Mouse (Mus musculus) CH12.LX (cell line): Measurements from ENCODE around the gene Mmadhc. TPM values are rescaled to one million over a fixed set of nuclear protein-coding genes. Genes with fewer than 3 reads are reported as not detected.

Experiments used
- DNase-seq: peaks from one replicate; pipeline ENCODE4 v3.0.0-alpha.2; 2013; ENCODE audit errors: extremely low read depth
- H3K27ac ChIP-seq: 2 replicates; pipeline ENCODE4 v1.5.1; 2012; ENCODE audit warnings: low read depth, mild to moderate bottlenecking, control low read depth, moderate library complexity; ENCODE audit not compliant: insufficient read depth
- H3K27me3 ChIP-seq: replicated peaks from 2 replicates; pipeline ENCODE3; 2012; ENCODE audit warnings: inconsistent platforms
- H3K36me3 ChIP-seq, 2 experiments: replicated peaks in 1 of 2; 2 replicates each; pipeline versions ENCODE3 to v1.6.1; 2012; ENCODE audit warnings: inconsistent platforms in 1 of 2, low read length in 1 of 2, mild to moderate bottlenecking in 1 of 2, mixed read lengths in 1 of 2, moderate library complexity in 1 of 2; ENCODE audit not compliant: control insufficient read depth in 1 of 2, insufficient read depth in 1 of 2
- H3K4me1 ChIP-seq, 2 experiments: 2 replicates each; pipeline ENCODE4 v1.6.1; 2012; ENCODE audit warnings: inconsistent platforms in 1 of 2, moderate library complexity in 1 of 2; ENCODE audit not compliant: insufficient read depth in 2 of 2, control insufficient read depth in 1 of 2
- H3K4me2 ChIP-seq: 2 replicates; pipeline ENCODE4 v1.6.1; 2012; ENCODE audit warnings: low read depth, mild to moderate bottlenecking, control low read depth; ENCODE audit not compliant: poor library complexity, insufficient read depth, severe bottlenecking
- H3K4me3 ChIP-seq, 3 experiments: fragments of 150-350 bp in 1 of 3; sonication (generic) in 1 of 3; replicated peaks in 1 of 3; 2 replicates each; pipeline versions ENCODE3 to v1.5.1; 2011 to 2012; ENCODE audit warnings: low read depth in 2 of 3, low read length in 2 of 3, mild to moderate bottlenecking in 2 of 3, moderate library complexity in 2 of 3, control low read depth in 1 of 3, improper control_type of control experiment in 1 of 3, inconsistent platforms in 1 of 3, mixed read lengths in 1 of 3; ENCODE audit not compliant: poor library complexity in 1 of 3
- H3K79me2 ChIP-seq: replicated peaks from 2 replicates; pipeline ENCODE4 v1.6.1; 2012; ENCODE audit warnings: mild to moderate bottlenecking, moderate library complexity; ENCODE audit not compliant: control insufficient read depth, poor library complexity, insufficient read depth, severe bottlenecking; ENCODE audit errors: extremely low read depth
- H3K9ac ChIP-seq: 2 replicates; pipeline ENCODE4 v1.6.1; 2012; ENCODE audit warnings: low read depth, mild to moderate bottlenecking, control low read depth, moderate library complexity; ENCODE audit not compliant: insufficient read depth
- H3K9me3 ChIP-seq: replicated peaks from 2 replicates; pipeline ENCODE3; 2012; ENCODE audit warnings: low read length, inconsistent platforms, mixed read lengths
- CTCF ChIP-seq, 2 experiments: IDR thresholded peaks in 1 of 2; conservative IDR thresholded peaks in 1 of 2; 2 replicates each; pipeline ENCODE4 v1.5.1; 2011 to 2012; ENCODE audit warnings: low read depth in 2 of 2, low read length in 2 of 2, improper control_type of control experiment in 1 of 2, inconsistent platforms in 1 of 2, mild to moderate bottlenecking in 1 of 2, moderate library complexity in 1 of 2
- E2F4 ChIP-seq: IDR thresholded peaks from 2 replicates; pipeline ENCODE4 v1.6.1; 2011; ENCODE audit warnings: low read depth, low read length, improper control_type of control experiment; ENCODE audit not compliant: insufficient replicate concordance
- ETS1 ChIP-seq: conservative IDR thresholded peaks from 2 replicates; pipeline ENCODE4 v1.6.1; 2012; ENCODE audit warnings: low read depth, mild to moderate bottlenecking, inconsistent platforms, low read length, improper control_type of control experiment, moderate library complexity
- GABPA ChIP-seq: IDR thresholded peaks from 2 replicates; pipeline ENCODE4 v1.6.1; 2012; ENCODE audit warnings: low read depth, low read length, improper control_type of control experiment, inconsistent platforms; ENCODE audit not compliant: insufficient replicate concordance
- IRF4 ChIP-seq: IDR thresholded peaks from 2 replicates; pipeline ENCODE4 v1.6.1; 2014; ENCODE audit warnings: low read depth, mild to moderate bottlenecking, inconsistent platforms, low read length, improper control_type of control experiment
- JUN ChIP-seq: IDR thresholded peaks from 2 replicates; pipeline ENCODE4 v1.6.1; 2011; ENCODE audit warnings: low read depth, mild to moderate bottlenecking, low read length, improper control_type of control experiment, moderate library complexity; ENCODE audit not compliant: insufficient read depth
- JUND ChIP-seq: conservative IDR thresholded peaks from 2 replicates; pipeline ENCODE4 v1.6.1; 2011; ENCODE audit warnings: low read depth, low read length, improper control_type of control experiment
- KAT2A ChIP-seq: IDR thresholded peaks from 2 replicates; pipeline ENCODE4 v1.6.1; 2012; ENCODE audit warnings: low read length, improper control_type of control experiment, inconsistent platforms; ENCODE audit not compliant: insufficient replicate concordance
- MAFK ChIP-seq: IDR thresholded peaks from 2 replicates; pipeline ENCODE4 v1.6.1; 2011; ENCODE audit warnings: low read length, improper control_type of control experiment; ENCODE audit not compliant: insufficient replicate concordance
- MAX ChIP-seq: IDR thresholded peaks from 2 replicates; pipeline ENCODE4 v1.6.1; 2011; ENCODE audit warnings: low read length, improper control_type of control experiment
- MAZ ChIP-seq: IDR thresholded peaks from 2 replicates; pipeline ENCODE4 v1.6.1; 2012; ENCODE audit warnings: low read depth, mild to moderate bottlenecking, inconsistent platforms, low read length, improper control_type of control experiment, moderate library complexity
- MXI1 ChIP-seq: IDR thresholded peaks from 2 replicates; pipeline ENCODE4 v1.6.1; 2011; ENCODE audit warnings: mild to moderate bottlenecking, low read depth, low read length, improper control_type of control experiment
- MYC ChIP-seq: IDR thresholded peaks from 2 replicates; pipeline ENCODE4 v1.6.1; 2011; ENCODE audit warnings: low read depth, mild to moderate bottlenecking, improper control_type of control experiment, low read length
- NRF1 ChIP-seq: IDR thresholded peaks from 2 replicates; pipeline ENCODE4 v1.6.1; 2014; ENCODE audit warnings: low read depth, mild to moderate bottlenecking, inconsistent platforms, low read length, improper control_type of control experiment, moderate library complexity
- PAX5 ChIP-seq: IDR thresholded peaks from 2 replicates; pipeline ENCODE4 v1.6.1; 2012; ENCODE audit warnings: low read length, inconsistent platforms, mixed read lengths
- POLR2A ChIP-seq: IDR thresholded peaks from 2 replicates; pipeline ENCODE4 v1.6.1; 2011; ENCODE audit warnings: low read depth, mild to moderate bottlenecking, improper control_type of control experiment, low read length
- RAD21 ChIP-seq: IDR thresholded peaks from 2 replicates; pipeline ENCODE4 v1.6.1; 2011; ENCODE audit warnings: low read depth, mild to moderate bottlenecking, low read length, improper control_type of control experiment, moderate library complexity
- SIN3A ChIP-seq: IDR thresholded peaks from 2 replicates; pipeline ENCODE4 v1.6.1; 2012; ENCODE audit warnings: low read length, improper control_type of control experiment, inconsistent platforms
- TCF12 ChIP-seq: IDR thresholded peaks from 2 replicates; pipeline ENCODE4 v1.6.1; 2014; ENCODE audit warnings: low read depth, mild to moderate bottlenecking, inconsistent platforms, low read length, improper control_type of control experiment
- UBTF ChIP-seq: IDR thresholded peaks from 2 replicates; pipeline ENCODE4 v1.6.1; 2012; ENCODE audit warnings: low read depth, mild to moderate bottlenecking, inconsistent platforms, low read length, improper control_type of control experiment, moderate library complexity
- USF1 ChIP-seq: IDR thresholded peaks from 2 replicates; pipeline ENCODE4 v1.6.1; 2014; ENCODE audit warnings: low read depth, mild to moderate bottlenecking, inconsistent platforms, low read length, improper control_type of control experiment
- ZC3H11A ChIP-seq: IDR thresholded peaks from 2 replicates; pipeline ENCODE4 v1.6.1; 2012; ENCODE audit warnings: low read depth, mild to moderate bottlenecking, inconsistent platforms, low read length, improper control_type of control experiment
- ZKSCAN1 ChIP-seq: IDR thresholded peaks from 2 replicates; pipeline ENCODE4 v1.6.1; 2012; ENCODE audit warnings: low read depth, inconsistent platforms, low read length, improper control_type of control experiment, borderline replicate concordance
- ZMIZ1 ChIP-seq: IDR thresholded peaks from 2 replicates; pipeline ENCODE4 v1.6.1; 2012; ENCODE audit warnings: low read depth, mild to moderate bottlenecking, inconsistent platforms, low read length, improper control_type of control experiment
- ZNF384 ChIP-seq: IDR thresholded peaks from 2 replicates; pipeline ENCODE4 v1.6.1; 2012; ENCODE audit warnings: low read depth, low read length, improper control_type of control experiment, inconsistent platforms
- dilution Hi-C: fragments of 300-500 bp; cut with MboI; formaldehyde crosslinking; loops from 2 replicates; pipeline ENCODE4 v1.14.3; 2020; ENCODE audit warnings: low sequenced_read_pairs; ENCODE audit not compliant: extremely low pct_unique_long_range_greater_than_20kb, extremely low pct_ligation_motif_present
- in situ Hi-C: fragments of 300-500 bp; cut with MboI; formaldehyde crosslinking; loops from 3 replicates; pipeline ENCODE4 v1.14.3; 2019; ENCODE audit warnings: low sequenced_read_pairs, low pct_ligation_motif_present, low pct_unique_long_range_greater_than_20kb, mixed read lengths
- polyA plus RNA-seq: library from polyadenylated mRNA; unstranded; fragments of >175 nt; gene quantifications from 2 replicates; pipeline ENCODE4 v1.2.1, GENCODE M21; 2012; ENCODE audit warnings: low read depth; ENCODE audit not compliant: insufficient read length
- total RNA-seq, 2 experiments: library from RNA; depleted of rRNA; stranded (reverse); fragments of 300-350 nt in 1 of 2; fragments of >200 nt in 1 of 2; gene quantifications; 2 replicates each; pipeline ENCODE4 v1.2.3; 2012 to 2014

Mmadhc gene
- total and polyA plus RNA-seq, 3 experiments = 74.9 to 142 (median 99.1) TPM

DNA sequence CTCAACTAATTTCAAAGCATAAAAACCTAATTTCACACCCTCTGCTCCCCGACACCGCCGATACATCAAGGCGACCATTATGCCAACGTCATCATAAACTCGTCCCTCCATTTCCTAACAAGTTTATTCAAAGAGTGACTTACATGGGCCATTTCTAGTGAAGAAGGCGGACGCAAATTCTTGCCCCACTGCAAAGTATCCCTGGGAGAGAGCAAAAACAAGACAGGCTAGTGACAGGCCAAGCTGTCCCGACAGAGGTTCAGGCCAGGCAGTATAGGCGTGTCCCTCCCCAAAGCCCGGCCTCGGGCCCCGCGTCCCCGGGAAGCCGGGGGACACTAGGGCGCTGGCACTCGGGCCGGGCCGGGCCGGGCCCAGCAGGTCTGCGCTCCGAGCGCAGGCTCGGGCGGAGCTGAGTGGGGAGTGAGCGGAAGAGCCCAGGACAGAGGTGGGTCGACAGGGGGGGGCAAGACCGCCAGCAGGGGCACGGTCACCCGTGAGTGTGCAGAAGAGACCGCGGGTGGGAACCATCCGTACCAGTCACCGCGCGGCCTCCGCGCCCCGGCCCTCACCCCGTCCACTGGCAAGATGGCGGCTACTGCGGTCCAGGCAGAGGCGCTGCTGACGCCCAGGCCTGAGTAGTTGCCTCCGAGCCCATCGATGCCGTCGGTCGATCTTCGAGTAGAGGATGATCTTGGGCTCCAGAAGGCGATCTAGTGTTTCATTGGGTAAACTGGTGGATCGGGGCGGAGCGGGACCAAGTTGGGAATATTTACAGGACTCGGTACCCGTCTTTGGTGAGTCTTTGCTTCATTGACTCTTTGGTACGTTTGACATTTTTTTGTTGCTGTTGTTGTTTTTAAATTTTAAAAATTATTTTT, at the start of gene Mmadhc (continued):
- no peak for TF ChIP-seq E2F4

DNA sequence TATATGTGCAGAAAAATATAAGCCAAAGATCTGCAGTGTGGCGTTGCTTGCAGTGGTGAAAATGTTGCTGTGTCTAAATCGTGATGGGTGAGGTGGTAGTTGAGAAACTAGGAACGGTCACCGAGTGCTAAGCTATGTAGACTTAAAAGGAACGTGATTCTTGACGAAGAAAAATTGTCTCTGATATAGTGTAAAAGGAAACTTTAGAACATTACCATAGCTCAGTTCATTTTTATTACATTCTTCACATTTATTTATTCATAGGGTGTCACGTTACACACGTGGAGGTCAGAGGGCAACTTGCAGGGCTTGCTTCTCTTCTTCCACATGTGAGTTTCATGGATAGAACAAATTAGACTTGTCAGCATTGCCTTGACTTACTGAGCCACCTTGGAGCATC, 47.0 kb upstream of the Mmadhc start:
- Histone ChIP-seq H3K79me2 (no peaks in the 10 kb centered on the region), H3K27ac (no peak overlapping the region), H3K9ac (no peak overlapping the region), H3K4me3 (no peak overlapping the region), H3K27me3 (no peaks in the 10 kb centered on the region), H3K4me2 (no peak overlapping the region), H3K36me3 (no peaks in the 10 kb centered on the region), H3K9me3 (no peaks in the 10 kb centered on the region), H3K4me1 (no peaks in the 10 kb centered on the region)
- no peak for DNase-seq
- TF ChIP-seq MXI1 = no peak
- TF ChIP-seq ZMIZ1 = no peak
- TF ChIP-seq RAD21 = no peak
- TF ChIP-seq MAZ = no peak
- no peak for TF ChIP-seq MYC
- no peak for TF ChIP-seq ZNF384
- TF ChIP-seq JUND = no peak
- TF ChIP-seq KAT2A = no peak
- no peak for TF ChIP-seq ZKSCAN1
- no peak for TF ChIP-seq E2F4
- no peak for TF ChIP-seq NRF1
- dilution Hi-C loops = no loop called here
- in situ Hi-C loops = no loop called here

DNA sequence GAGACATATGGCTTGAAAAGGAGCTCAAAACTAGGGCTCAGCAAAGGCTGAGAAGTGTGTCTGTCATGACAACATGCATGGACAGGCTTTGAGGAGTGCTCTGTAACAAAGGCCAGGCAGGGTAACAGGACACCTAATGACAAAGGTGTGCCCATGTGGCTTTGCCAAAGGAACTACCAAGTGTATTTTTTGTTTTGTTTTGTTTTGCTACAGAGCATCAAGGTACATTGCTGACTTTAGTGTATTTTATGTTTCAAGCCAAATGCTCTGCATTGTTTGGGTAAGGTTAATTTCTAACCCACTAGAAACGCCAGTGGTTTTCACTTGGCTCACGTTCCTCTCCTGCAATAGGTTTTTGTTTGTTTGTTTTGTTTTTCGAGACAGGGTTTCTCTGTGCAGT, 42.5 kb upstream of the Mmadhc start:
- no peak overlapping the region for H3K27ac ChIP-seq
- dilution Hi-C loops = no loop called here

More for the DNA sequence above, 42.5 kb upstream of the Mmadhc start:
- H3K9me3 ChIP-seq = no peaks in the 10 kb centered on the region
- in situ Hi-C loops = no loop called here
- H3K79me2 ChIP-seq = no peaks in the 10 kb centered on the region
- TF ChIP-seq MAX = no peak
- no peak for TF ChIP-seq CTCF (conservative IDR thresholded peaks at IDR 0.05 in 1 of 2, IDR thresholded peaks at IDR 0.05 in 1 of 2; ENCODE audit: low read depth in 2 of 2, low read length in 2 of 2)
- TF ChIP-seq ETS1 = no peak
- no peak for TF ChIP-seq MXI1
- no peak for TF ChIP-seq TCF12
- no peak for TF ChIP-seq MAFK
- TF ChIP-seq PAX5 = no peak
- no peak for TF ChIP-seq JUN
- TF ChIP-seq SIN3A = no peak
- TF ChIP-seq USF1 = no peak
- TF ChIP-seq IRF4 = no peak
- no peak for TF ChIP-seq ZNF384
- no peak for TF ChIP-seq POLR2A
- no peak for TF ChIP-seq MAZ
- no peak for TF ChIP-seq GABPA
- no peak for TF ChIP-seq UBTF
- TF ChIP-seq ZC3H11A = no peak
- no peak for DNase-seq
- H3K4me1 ChIP-seq = no peaks in the 10 kb centered on the region
- no peak overlapping the region for H3K9ac ChIP-seq
- no peaks in the 10 kb centered on the region for H3K36me3 ChIP-seq
- no peak overlapping the region for H3K4me3 ChIP-seq
- no peaks in the 10 kb centered on the region for H3K27me3 ChIP-seq
- no peak overlapping the region for H3K4me2 ChIP-seq
